Mouse (Mus musculus) cortical plate, adult 2 months (tissue): ENCODE measurements at regions not wholly inside any gene's neighbourhood (a gene's known extent, or its start where the extent isn't known, plus 50 kb on each side); places are given as distances from the start of the nearest gene placed in this dataset.

Experiments used
- CTCF ChIP-seq: fragments of 200-500 bp; IDR thresholded peaks from 2 replicates; pipeline ENCODE4 v1.5.1; 2011; ENCODE audit warnings: mild to moderate bottlenecking, control low read depth, low read length; ENCODE audit not compliant: insufficient read depth; ENCODE audit errors: extremely low read depth
- POLR2A ChIP-seq: fragments of 200-500 bp; IDR thresholded peaks from 2 replicates; pipeline ENCODE4 v1.6.1; 2011; ENCODE audit warnings: mild to moderate bottlenecking, low read length, control low read depth; ENCODE audit not compliant: insufficient read depth; ENCODE audit errors: extremely low read depth

GRCm38 (mm10) chr4:131236611-131237031, 292.4 kb downstream of the Matn1 start:
- TF ChIP-seq CTCF (no peak), POLR2A (no peak)
